Mouse (Mus musculus) intestine, embryonic 14.5 days (tissue): ENCODE measurements at regions not wholly inside any gene's neighbourhood (a gene's known extent, or its start where the extent isn't known, plus 50 kb on each side); places are given as distances from the start of the nearest gene placed in this dataset.

Source experiments
- ATAC-seq: fragments of 200-750 bp; cut with Nextera tagmentation; replicated peaks from 2 replicates; pipeline ENCODE4 v1.8.0; 2017; ENCODE audit warnings: low read depth, moderate number of reproducible peaks, moderate TSS enrichment, moderate library complexity; ENCODE audit not compliant: low FRiP score, low TSS enrichment
- DNase-seq: peaks from one replicate; pipeline ENCODE4 v3.0.0-alpha.2; 2018; ENCODE audit warnings: low spot score
- H3K27ac ChIP-seq: fragments of 300-500 bp; sonication (generic); 2 replicates; pipeline ENCODE4 v1.5.1; 2014; ENCODE audit warnings: low read depth, mild to moderate bottlenecking, control low read depth
- H3K27me3 ChIP-seq: fragments of 300-500 bp; sonication (generic); replicated peaks from 2 replicates; pipeline ENCODE4 v1.6.1; 2014; ENCODE audit warnings: low read length, control low read depth; ENCODE audit not compliant: control insufficient read depth, insufficient read depth
- H3K36me3 ChIP-seq: fragments of 300-500 bp; sonication (generic); 2 replicates; pipeline ENCODE4 v1.6.1; 2014; ENCODE audit warnings: low read length, control low read depth; ENCODE audit not compliant: control insufficient read depth, insufficient read depth
- H3K4me1 ChIP-seq: fragments of 300-500 bp; sonication (generic); replicated peaks from 2 replicates; pipeline ENCODE4 v1.6.1; 2014; ENCODE audit warnings: low read length, control low read depth, mixed read lengths; ENCODE audit not compliant: control insufficient read depth, insufficient read depth
- H3K4me2 ChIP-seq: fragments of 300-500 bp; sonication (generic); 2 replicates; pipeline ENCODE4 v1.6.1; 2014; ENCODE audit warnings: low read length
- H3K4me3 ChIP-seq: fragments of 300-500 bp; sonication (generic); 2 replicates; pipeline ENCODE4 v1.5.1; 2014; ENCODE audit warnings: low read depth, low read length, control low read depth, mixed read lengths
- H3K9ac ChIP-seq: fragments of 300-500 bp; sonication (generic); 2 replicates; pipeline ENCODE4 v1.6.1; 2014; ENCODE audit warnings: mild to moderate bottlenecking, low read length
- H3K9me3 ChIP-seq: fragments of 300-500 bp; sonication (generic); 2 replicates; pipeline ENCODE4 v1.6.1; 2016; ENCODE audit warnings: low read length, control low read depth; ENCODE audit not compliant: control insufficient read depth
- WGBS: fragments of 180-500 bp; shearing (Covaris S2); extraction: QIAGEN DNeasy Blood & Tissue Kit; methylation state at CpG from one replicate; pipeline ENCODE4 v1.1.7; 2014; 5-methylcytosine and 5-hydroxymethylcytosine counted together

- DNase-seq, result no peak
- ATAC-seq, result no peak
- 61% methylated on average over 5 of the region's 5 CpGs for WGBS
- H3K9me3 ChIP-seq, result no peaks in the 10 kb centered on the region
- H3K27me3 ChIP-seq, result peaks cover 97% of the 10 kb centered on the region
- peaks cover 4% of the 10 kb centered on the region; the same call in 1 of the 2 replicates for H3K4me1 ChIP-seq
- H3K4me2 ChIP-seq, result no peak overlapping the region
- no peak overlapping the region for H3K9ac ChIP-seq
- no peak overlapping the region for H3K4me3 ChIP-seq
- no peak overlapping the region for H3K27ac ChIP-seq
- no peaks in the 10 kb centered on the region for H3K36me3 ChIP-seq
These were observed 66.5 kb upstream of the Polg start for GRCm38 (mm10) chr7:79532626-79533140.

GRCm38 (mm10) chr7:79531551-79532356 is 65.6 kb upstream of the Polg start:
- Histone ChIP-seq H3K4me1 (peaks cover 4% of the 10 kb centered on the region; the same call in 1 of the 2 replicates), H3K27me3 (peaks cover 97% of the 10 kb centered on the region), H3K27ac (no peak overlapping the region), H3K4me3 (no peak overlapping the region), H3K4me2 (no peak overlapping the region), H3K9me3 (no peaks in the 10 kb centered on the region), H3K9ac (no peak overlapping the region), H3K36me3 (no peaks in the 10 kb centered on the region)
- DNase-seq, result no peak
- no peak for ATAC-seq
- 13% methylated on average over 12 of the region's 12 CpGs for WGBS

- no peak overlapping the region for H3K27ac ChIP-seq
- no peak overlapping the region for H3K9ac ChIP-seq
- H3K4me1 ChIP-seq, result peaks cover 4% of the 10 kb centered on the region; the same call in 1 of the 2 replicates
- no peaks in the 10 kb centered on the region for H3K9me3 ChIP-seq
- DNase-seq, result no peak
- H3K27me3 ChIP-seq, result peaks cover 97% of the 10 kb centered on the region
- no peaks in the 10 kb centered on the region for H3K36me3 ChIP-seq
- ATAC-seq, result no peak
- no peak overlapping the region for H3K4me2 ChIP-seq
- H3K4me3 ChIP-seq, result no peak overlapping the region
- whole genome bisulfite sequencing, result 23% methylated on average over 5 of the region's 5 CpGs
These were observed 65.0 kb upstream of the Polg start for GRCm38 (mm10) chr7:79531142-79531541.

GRCm38 (mm10) chr7:79529480-79529879 is 63.3 kb upstream of the Polg start:
- Histone ChIP-seq H3K4me1 (no peaks in the 10 kb centered on the region), H3K36me3 (no peaks in the 10 kb centered on the region), H3K27me3 (peaks cover 96% of the 10 kb centered on the region), H3K27ac (no peak overlapping the region), H3K9ac (no peak overlapping the region), H3K4me2 (no peak overlapping the region), H3K9me3 (no peaks in the 10 kb centered on the region), H3K4me3 (no peak overlapping the region)
- WGBS, result 17% methylated on average over 1 of the region's 1 CpGs
- ATAC-seq (no peak), DNase-seq (no peak)

GRCm38 (mm10) chr7:79527984-79528383 is 61.8 kb upstream of the Polg start:
- peaks cover 4% of the 10 kb centered on the region; the same call in 1 of the 2 replicates for H3K4me1 ChIP-seq
- H3K27me3 ChIP-seq, result peaks cover 91% of the 10 kb centered on the region
- H3K4me2 ChIP-seq, result no peak overlapping the region
- H3K4me3 ChIP-seq, result no peak overlapping the region
- WGBS, result 18% methylated on average over 3 of the region's 3 CpGs
- H3K9ac ChIP-seq, result no peak overlapping the region
- H3K9me3 ChIP-seq, result no peaks in the 10 kb centered on the region
- H3K36me3 ChIP-seq, result no peaks in the 10 kb centered on the region
- H3K27ac ChIP-seq, result no peak overlapping the region
- ATAC-seq (no peak), DNase-seq (no peak)

GRCm38 (mm10) chr7:79525690-79526630 is 59.8 kb upstream of the Polg start:
- Histone ChIP-seq H3K36me3 (no peaks in the 10 kb centered on the region), H3K4me2 (no peak overlapping the region), H3K27ac (no peak overlapping the region), H3K9ac (no peak overlapping the region), H3K27me3 (peaks cover 91% of the 10 kb centered on the region), H3K9me3 (no peaks in the 10 kb centered on the region), H3K4me3 (no peak overlapping the region), H3K4me1 (peaks cover 4% of the 10 kb centered on the region; the same call in 1 of the 2 replicates)
- ATAC-seq (no peak), DNase-seq (no peak)
- 43% methylated on average over 14 of the region's 14 CpGs for WGBS

- no peak overlapping the region for H3K4me2 ChIP-seq
- H3K36me3 ChIP-seq, result no peaks in the 10 kb centered on the region
- H3K27ac ChIP-seq, result no peak overlapping the region
- H3K4me3 ChIP-seq, result no peak overlapping the region
- peaks cover 81% of the 10 kb centered on the region for H3K27me3 ChIP-seq
- ATAC-seq (no peak), DNase-seq (no peak)
- H3K9ac ChIP-seq, result no peak overlapping the region
- no peaks in the 10 kb centered on the region for H3K9me3 ChIP-seq
- peaks cover 4% of the 10 kb centered on the region; the same call in 1 of the 2 replicates for H3K4me1 ChIP-seq
- 68% methylated on average over 10 of the region's 10 CpGs for WGBS
These were observed 58.8 kb upstream of the Polg start for GRCm38 (mm10) chr7:79524921-79525320.

- no peaks in the 10 kb centered on the region for H3K36me3 ChIP-seq
- WGBS, result 40% methylated on average over 4 of the region's 4 CpGs
- no peaks in the 10 kb centered on the region for H3K9me3 ChIP-seq
- ATAC-seq (no peak), DNase-seq (no peak)
- H3K4me3 ChIP-seq, result no peak overlapping the region
- peaks cover 4% of the 10 kb centered on the region; the same call in 1 of the 2 replicates for H3K4me1 ChIP-seq
- H3K27ac ChIP-seq, result no peak overlapping the region
- H3K9ac ChIP-seq, result no peak overlapping the region
- H3K4me2 ChIP-seq, result no peak overlapping the region
- H3K27me3 ChIP-seq, result peaks cover 80% of the 10 kb centered on the region
These were observed 57.5 kb upstream of the Polg start for GRCm38 (mm10) chr7:79523696-79524095.
